In the genomic region with DNA sequence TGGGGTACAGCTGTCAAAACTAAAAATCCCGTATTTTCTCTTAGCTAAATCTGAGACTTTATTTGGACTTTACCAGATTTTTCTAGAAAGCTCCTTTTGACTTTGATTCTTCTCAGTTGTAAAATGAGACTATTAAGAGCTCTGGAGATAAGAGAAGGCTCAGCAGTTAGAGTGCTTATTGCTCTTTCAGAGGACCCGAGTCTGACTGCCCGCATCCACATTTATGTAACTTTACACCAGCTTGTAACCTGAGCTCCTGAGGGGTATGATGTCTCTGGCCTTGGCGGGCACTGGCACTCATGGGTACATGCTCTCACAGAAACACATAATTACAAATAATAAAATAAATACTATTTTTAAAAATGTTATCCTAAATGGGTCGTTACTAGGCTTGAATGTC, we compare ENCODE assay signal across 14 mouse cellular contexts. TPM values are rescaled to one million over a fixed set of nuclear protein-coding genes. Genes with fewer than 3 reads are reported as not detected.
"Had no signal": no experiment of that assay in that cellular context is flagged by ENCODE, and none has a peak within 500 bp of the region (broad histone marks: within the 10 kb centered on the region; RNA-seq: fewer than 3 reads in every experiment).

No protein-coding gene starts in this region.

- DNase-seq: kidney, postnatal 10 days; layer of hippocampus, postnatal 36 days; lung, embryonic 14.5 days; lung, postnatal 10 days; lung, postnatal 4 days; retina, postnatal 1 day; right cerebral cortex, postnatal 4 days; thymus, postnatal 36 days had no signal

- H3K4me1 ChIP-seq: midbrain, embryonic 15.5 days; neural tube, embryonic 12.5 days had no signal

- H3K4me2 ChIP-seq: limb, embryonic 15.5 days; liver, embryonic 12.5 days; lung, embryonic 14.5 days; midbrain, embryonic 11.5 days; midbrain, embryonic 15.5 days; neural tube, embryonic 12.5 days had no signal

- H3K36me3 ChIP-seq: limb, embryonic 15.5 days; midbrain, embryonic 15.5 days; neural tube, embryonic 12.5 days had no signal

- H3K4me3 ChIP-seq: limb, embryonic 15.5 days; liver, embryonic 12.5 days; midbrain, embryonic 15.5 days; neural tube, embryonic 12.5 days had no signal

- H3K9ac ChIP-seq: limb, embryonic 15.5 days; liver, embryonic 12.5 days; lung, embryonic 14.5 days; midbrain, embryonic 15.5 days; neural tube, embryonic 12.5 days had no signal

- H3K27me3 ChIP-seq: limb, embryonic 15.5 days; liver, embryonic 12.5 days; midbrain, embryonic 15.5 days; neural tube, embryonic 12.5 days had no signal

- H3K9me3 ChIP-seq: limb, embryonic 15.5 days; liver, embryonic 12.5 days; midbrain, embryonic 15.5 days; neural tube, embryonic 12.5 days had no signal

- H3K27ac ChIP-seq: limb, embryonic 15.5 days; liver, embryonic 12.5 days; midbrain, embryonic 15.5 days; neural tube, embryonic 12.5 days had no signal

- ATAC-seq: liver, embryonic 12.5 days; midbrain, embryonic 15.5 days had no signal

RNA-seq across cellular contexts. Expression of gene Slc3a1, which starts 41.8 kb away (rescaled TPM):
- total RNA-seq: monocyte, adult 5-6 weeks had no signal
